Mouse (Mus musculus): ENCODE measurements around the gene Pbld2.

Pbld2 gene

DNA sequence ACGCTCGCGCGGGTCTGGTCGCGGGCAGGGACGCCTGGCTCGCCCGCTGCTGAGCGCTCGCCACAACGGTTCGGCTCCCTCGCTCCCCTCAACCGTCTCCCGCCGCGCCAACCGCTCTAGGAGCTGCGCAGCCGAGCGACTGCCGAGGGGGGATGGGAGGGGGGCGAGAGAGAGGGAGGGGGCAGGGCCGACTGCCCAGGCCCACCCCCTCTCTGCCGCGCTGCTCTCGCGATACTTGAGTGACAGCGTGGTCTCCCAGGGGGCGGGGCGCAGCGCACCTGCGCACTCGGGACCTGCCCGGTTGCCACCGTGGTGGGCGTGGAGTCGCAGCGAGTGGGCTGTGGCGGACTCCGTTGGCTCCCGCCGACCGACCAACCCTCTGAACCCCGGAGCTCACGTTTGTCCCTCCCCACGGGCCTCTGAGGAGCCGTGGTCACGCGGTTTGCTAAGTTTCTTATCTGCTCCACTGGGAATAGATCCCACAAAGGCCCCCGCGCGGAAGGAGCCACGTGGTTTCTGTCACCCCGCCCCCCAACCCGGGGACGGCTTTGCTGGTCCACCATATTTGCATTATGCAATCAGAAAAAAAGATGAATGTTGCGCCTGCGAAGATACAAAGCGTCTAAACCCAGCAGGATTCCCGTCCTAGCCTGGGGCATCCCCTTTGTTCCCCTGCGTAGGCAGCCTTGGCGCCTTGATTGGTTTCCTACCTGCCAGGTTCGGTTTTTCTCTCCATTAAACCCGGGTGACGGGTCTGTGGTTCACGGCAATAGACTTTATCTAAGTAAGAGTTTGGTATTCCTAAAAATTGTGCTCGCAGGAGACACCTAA, at the start of gene Pbld2, which contains the start of gene Hnrnph3:
Gene Pbld2 (plus strand): TSS at position 567 of the 831 bp plus-strand sequence.
Gene Hnrnph3 (minus strand): TSS at position 469 of the 831 bp plus-strand sequence.
- peak; percentile 99 for DNase-seq (ENCODE audit: low spot score)

DNA sequence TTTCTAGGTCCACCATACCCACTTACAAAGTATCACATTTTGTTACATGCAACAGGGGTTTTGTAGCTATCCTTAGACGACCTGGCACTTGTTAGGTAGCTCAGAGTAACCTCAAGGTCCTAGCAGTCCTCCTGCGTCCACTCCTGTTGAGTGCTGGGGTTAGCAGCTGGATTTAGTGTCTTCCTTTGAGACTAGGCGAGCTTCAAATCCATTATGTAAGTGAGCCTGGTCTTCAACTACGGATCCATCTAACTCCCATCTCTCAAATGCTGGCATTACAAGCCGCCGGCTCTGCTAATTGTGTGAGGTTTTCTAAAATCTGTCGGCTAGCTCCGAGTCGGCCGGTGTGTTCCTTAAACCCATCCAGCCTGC, 44.5 kb upstream of the Pbld2 start:
- DNase-seq (ENCODE audit: low spot score), result no peak

DNA sequence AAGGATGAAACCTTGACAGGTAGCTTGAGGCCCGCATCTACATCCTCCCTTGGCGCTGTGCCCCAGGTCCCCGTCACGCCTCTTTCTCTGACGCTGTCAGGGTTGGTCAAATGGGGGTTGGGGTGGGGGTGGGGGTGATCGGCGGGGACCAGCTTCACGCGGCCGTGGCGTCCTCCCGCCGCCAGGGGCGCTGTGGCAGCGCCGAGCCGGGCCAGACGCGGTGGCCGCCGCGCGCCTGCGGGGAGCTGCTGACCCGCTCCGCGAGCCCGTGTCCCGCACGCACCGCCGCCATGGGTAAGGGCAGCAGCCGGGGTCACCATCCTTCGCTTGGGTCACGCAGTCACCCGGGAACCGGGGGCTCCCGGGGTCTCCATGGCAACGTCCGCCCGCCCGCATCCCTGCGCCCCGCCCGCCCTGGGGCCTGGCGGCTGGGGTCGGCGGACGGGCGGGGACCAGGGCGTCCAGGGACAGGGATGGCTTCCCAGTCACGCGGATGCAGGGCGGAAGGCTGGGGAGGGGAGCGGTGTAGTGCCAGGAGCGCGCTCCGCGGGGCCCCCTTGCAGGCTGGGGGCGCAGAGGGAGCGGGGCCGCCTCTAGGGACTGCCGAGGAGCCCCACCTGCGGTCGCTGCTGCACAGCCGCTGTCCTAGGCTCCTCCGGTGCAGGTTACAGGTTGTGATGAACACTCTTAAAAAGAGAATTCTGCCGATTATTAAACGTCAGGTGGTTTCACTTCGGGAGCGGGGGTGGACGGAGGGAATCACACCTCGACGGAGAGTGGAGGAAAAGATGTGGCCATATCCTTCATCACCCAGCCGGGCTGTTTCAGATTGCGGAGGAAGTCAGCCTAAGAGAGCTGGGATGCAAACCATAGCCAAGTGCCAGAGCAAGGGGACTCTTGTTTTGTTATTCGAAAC, 43.8 kb upstream of the Pbld2 start, which contains the start of gene Rufy2:
Gene Rufy2 (plus strand): TSS at position 185 of the 916 bp plus-strand sequence.
- peak; percentile 82 for DNase-seq (ENCODE audit: low spot score)

DNA sequence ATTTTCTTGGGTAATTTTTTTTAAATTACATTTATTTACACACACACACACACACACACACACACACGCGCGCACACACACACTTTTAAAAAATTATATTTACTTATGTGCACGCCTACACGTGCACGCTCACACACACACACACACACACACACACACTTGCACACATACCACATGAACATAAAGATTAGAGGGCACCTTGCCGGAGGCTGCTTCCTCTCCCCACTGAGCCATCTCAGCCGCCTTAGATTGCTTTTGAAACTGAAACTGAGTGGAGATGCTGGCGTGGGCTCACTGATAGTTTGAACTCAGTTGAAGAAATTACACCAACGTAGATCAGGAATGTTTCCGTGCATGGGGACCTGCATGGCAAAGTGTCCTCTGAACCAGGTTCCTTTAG, 40.0 kb upstream of the Pbld2 start:
- no peak for DNase-seq (ENCODE audit: low spot score)

DNA sequence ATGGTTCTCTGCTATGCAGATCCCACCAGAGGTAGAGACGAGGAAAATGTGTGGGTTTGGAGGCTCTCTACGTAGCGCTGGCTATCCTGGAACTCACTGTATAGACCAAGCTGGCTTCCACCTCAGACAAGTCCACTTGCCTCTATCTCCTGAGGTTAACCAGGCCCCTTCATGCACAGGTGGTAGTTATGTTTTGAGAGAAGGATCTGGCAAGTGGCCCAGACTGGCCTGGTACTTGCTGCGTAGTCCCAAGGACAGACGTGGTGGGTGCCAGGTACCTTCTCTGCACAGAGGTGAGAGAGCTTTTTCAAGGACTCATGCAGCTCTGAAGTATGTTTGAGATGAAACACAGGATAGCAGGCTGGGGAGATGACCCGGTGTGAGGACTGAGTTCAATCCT, 39.6 kb upstream of the Pbld2 start:
- DNase-seq (ENCODE audit: low spot score), result no peak

DNA sequence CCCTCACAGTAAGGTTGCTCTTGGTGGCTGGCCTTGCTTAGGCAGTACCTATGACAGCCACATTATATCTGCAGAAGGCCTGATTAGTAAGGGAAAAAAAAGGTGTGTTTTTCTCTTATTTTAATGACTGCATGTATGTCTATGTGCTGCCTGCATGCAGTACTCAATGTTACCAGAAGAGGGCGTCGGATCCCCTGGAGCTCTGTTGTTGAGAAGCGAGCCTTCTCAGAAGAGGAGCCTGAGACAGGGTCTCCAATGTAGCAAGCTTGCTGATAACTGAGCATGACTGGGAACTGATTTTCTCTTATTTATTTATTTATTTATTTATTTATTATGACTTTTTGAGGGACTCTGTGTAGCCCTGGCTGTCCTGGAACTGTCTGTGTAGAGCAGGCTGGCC, 36.8 kb upstream of the Pbld2 start:
- no peak for DNase-seq (ENCODE audit: low spot score)

DNA sequence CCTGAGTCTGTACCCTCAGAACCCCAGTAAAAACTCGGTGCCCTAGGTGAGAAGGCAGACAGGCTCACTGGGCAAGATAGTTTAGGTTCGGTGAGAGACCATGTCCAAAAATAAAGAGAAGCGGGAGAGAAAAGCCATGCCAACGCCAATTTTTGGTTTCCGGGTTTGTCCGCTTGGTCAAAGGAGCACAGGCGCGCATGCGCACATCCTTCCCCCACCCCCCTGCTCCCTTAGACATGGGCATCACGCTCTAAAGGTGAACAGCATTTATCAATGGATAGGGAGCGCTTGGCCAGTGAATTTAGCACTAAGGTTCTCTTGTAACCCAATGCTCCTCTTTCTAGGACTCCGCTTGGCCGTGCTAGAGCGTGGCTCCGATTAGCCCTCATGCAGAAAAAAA, 33.5 kb upstream of the Pbld2 start:
- DNase-seq (ENCODE audit: low spot score), result no peak

DNA sequence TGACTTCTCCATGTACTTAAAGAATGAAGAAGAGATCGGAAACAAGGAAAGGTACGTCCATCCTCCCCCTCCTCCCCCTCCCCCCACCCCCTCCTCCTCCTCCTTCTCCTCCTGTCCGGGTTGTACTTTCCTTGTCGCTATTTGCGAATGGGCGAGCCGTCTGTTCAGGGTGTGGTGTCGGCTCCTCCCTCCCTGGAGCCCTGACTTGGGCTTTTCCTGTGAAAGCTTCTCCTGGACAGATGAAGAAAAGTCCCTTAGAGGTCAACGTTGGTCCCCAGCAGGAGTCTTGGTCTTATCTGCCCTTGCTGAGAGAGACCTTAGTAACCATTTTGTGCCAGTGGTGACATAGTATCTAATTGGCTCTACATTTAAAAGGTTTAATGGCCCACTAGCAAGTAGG, 30.1 kb upstream of the Pbld2 start:
- DNase-seq (ENCODE audit: low spot score), result no peak

DNA sequence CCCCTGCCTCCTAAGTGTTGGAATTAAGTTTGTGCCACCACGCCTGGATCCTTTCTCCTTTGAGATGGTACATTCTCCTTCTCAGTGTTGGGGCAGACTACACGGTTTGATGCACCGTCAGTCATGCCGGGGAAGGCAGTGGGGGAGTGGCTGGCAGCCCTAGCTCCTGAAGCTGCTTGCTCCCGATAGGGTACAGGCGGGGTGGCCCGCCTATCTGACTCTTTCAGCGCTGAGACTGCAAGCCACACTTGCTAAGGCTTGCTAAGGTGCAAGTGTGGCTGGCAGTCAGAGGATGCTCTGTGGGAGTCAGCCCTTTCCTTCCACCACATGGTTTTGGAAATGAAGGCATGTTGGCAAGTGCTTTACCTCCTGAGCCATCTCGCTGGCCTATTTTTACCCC, 23.5 kb upstream of the Pbld2 start:
- no peak for DNase-seq (ENCODE audit: low spot score)

DNA sequence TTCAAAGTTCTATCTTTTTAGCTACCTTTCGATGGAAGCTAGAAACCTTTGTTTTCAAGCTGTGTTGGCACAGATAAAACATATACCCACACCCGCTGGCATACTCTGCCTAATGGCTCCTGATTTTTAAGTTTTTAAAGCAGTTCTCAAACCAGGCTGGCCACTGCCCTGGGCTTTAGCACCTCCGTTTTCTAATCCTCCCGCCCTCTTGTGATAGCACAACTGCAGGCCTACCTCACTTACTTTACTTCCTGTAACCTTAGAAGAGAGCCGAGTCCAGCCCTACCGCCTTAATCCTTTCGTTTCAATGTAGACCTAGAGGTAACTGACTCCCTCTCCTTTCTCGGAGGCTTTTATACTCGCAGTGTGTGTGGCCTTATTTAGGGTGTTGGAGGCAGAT, 20.9 kb upstream of the Pbld2 start:
- DNase-seq (ENCODE audit: low spot score), result no peak

DNA sequence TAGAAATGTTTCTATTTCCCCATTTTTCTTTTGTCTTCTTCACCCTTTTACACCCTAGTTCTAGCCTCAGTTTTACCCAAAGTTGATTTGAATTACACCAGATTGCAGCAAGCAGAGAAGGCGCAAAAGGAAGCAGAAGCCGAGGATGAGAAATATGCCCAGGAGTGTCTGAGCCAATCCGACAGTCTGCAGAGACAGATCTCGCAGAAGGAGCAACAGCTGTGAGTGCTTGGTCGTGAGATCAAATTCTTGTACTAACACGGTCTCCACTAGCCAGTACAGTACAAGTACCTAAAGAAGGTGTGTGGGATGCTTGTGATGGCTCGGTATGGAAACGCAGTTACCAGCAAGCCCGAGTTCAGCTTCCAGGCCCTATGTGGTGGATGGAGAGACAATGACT, 19.6 kb upstream of the Pbld2 start:
- DNase-seq (ENCODE audit: low spot score), result no peak

DNA sequence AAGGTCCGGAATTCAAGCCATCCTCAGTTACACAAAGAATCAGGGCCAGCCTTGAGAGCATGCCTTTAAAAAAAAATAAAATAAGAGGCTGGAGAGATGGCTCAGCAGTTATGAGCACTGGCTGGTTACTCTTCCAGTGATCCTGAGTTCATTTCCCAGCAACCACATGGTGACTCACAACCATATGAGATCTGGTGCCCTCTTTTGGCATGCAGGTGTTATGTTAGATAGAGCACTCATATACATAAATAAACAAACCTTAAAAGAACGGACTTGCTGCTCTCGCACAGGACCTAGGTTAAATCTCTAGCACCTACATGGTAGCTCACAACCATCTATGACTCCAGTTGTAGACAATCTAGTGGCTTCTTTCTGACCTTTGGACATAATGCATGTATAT, 15.9 kb upstream of the Pbld2 start:
- no peak for DNase-seq (ENCODE audit: low spot score)

DNA sequence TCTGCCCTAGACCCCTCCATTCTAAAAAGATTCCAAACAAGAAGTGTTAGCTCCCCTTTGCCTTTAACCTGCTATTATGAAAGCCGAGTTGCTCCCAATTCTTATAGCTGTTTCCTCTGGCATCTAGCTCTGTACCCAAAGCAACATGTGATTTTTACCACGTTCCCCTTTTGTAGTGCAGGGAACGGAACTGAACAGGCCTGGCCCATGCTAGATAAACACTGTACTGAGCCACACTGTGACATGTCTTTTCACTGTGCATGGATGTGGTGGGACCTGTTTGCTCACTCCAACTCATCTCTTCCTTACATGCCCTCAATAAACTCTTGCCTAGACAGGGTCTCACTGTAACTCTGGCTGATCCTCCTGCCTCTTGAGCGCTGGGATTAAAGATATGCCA, 13.8 kb upstream of the Pbld2 start:
- no peak for DNase-seq (ENCODE audit: low spot score)

DNA sequence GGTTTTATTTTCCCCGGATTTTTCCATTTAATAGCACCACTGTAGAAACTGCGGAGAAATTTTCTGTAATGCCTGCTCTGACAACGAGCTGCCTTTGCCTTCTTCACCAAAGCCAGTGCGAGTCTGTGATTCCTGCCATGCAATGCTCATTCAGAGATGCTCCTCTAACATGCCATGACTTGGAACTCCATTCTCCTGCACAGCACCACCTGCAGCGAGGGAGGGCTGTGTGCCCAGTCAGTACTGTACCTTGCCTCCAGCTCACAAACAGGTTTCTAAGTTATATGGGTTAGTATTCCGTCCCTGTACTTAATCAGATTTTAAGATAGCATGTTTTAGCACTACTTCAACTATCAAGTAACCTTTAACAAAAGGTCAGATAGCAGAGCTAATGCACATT, 12.6 kb upstream of the Pbld2 start:
- DNase-seq (ENCODE audit: low spot score), result no peak

DNA sequence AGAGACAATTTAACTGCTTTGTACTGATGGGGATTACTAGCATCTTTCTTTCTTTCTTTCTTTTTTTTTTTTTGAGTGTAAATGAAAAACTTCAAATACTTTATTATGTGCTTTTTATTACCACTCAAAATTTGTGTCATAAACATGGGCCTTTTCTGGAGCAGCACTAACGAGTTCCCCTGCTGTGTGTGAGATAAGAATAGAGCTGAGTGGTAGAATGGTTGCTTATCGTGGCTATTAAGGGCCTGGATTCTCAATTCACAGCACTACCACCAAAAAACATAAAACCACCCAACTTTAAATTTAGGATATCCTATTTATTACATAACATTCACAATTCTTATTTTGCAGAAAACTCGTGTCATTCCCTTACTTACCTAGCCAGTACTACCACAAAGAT, 10.6 kb upstream of the Pbld2 start:
- DNase-seq (ENCODE audit: low spot score), result no peak

DNA sequence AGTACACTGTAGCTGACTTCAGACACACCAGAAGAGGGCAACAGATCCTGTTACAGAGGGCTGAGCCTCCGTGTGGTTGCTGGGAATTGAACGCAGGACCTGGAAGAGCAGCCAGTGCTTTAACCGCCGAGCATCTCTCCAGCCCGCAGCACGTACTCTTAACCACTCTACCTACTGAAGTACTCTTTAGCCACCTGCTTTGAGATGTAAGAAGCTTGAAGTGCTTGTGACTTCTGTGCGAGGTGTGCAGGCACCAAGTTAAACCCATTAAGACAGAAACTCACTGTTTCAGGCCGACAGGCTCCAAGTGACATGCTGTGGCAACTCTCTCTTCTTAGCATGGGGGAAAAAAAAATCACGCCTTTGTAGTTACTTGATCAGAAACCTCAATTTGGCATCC, 9.9 kb upstream of the Pbld2 start:
- DNase-seq (ENCODE audit: low spot score), result no peak

DNA sequence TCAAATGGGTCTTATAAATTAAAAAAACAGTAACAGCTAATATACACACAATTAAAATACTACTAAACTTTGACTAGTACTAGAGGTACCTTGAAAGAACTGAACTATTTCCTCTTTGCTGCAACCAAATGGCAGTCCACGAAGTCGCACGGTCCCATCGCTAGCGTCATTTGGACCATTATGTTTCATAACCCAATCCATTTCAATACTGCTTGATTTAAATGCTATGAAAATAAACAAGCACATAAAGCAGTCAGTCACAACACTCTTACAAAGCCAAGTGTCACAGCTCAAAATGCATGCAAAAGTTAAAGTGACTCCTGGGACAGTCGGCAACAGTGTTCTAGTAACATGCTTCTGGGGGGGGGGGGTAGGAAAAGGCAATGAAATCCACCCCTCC, 4.8 kb upstream of the Pbld2 start:
- no peak for DNase-seq (ENCODE audit: low spot score)

DNA sequence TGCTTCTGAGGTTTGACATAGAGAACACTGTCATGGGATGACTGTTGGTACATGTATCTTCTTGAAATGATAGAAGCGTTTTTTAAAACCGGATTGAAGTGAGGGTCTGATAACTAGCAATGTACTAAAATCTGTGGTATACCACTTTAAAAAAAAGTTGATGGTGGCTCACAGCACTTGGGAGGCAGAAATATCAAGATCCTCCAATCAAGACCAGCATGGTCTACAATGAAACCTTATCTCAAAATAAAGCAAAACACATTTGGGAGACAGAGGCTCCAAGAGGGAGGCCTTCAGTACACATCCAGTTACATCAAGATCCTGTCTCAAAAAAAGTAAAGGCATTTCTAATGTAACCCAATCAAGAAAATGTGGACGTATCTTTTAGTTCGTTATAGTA, 2.4 kb upstream of the Pbld2 start:
- DNase-seq (ENCODE audit: low spot score), result no peak

DNA sequence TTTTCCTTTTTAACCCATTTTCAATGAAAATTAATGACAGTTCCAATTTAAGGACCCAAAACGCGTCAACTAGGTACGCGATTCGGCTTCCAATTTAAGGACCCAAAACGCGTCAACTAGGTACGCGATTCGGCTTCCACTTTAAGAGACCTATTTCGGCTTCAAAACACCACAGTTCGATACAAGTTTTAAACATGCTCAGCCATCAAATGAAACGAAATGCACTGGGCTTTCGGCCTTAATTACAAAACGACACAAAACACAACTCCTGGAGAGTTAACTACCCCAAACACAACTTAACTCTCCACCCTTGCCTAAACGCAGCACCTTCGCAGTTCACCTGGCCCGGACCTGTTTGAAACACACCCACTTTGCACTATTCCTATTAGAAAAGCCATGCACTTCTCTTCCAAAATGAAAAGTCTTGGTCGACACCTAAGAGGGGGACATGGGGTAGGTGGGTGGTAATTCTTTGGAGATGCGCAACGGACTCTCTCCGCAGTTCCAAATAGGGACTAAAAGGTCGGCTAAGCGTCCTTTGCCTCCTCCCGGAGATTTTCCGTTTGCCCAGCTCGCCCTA, 1.5 kb upstream of the Pbld2 start:
- peak; percentile 6 for DNase-seq (ENCODE audit: low spot score)

DNA sequence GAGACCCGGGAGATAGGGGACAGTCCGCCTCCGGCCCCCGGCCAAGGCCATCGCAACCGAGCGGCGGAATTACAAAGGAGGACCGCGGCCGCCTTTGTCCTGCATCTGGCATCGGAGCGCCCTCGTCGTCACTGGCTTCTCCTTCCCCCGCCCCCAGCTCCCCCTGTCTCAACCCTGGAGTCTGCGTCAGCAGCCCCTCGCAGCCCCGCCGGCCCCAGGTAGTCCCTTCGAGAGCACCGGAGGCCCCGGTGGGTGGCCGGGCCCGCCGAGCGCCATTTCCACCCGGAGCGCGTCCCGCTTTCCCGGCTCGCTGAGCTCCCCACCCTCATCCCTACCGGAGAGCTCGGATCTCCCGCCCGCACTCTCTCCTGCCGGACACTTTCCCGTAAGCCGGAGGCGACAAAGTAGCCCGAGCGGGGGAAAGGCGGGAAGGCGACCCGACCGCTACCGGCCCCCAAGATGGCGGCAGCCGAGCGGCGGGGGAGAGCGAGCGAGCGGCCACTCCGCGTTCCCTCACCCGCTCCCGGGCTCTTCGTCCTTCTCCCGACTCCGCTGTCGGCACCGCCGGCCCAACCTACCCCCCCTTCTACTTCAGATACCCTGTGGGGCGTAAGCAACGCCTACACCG, 880 bp upstream of the Pbld2 start:
- peak; percentile 62 for DNase-seq (ENCODE audit: low spot score)

DNA sequence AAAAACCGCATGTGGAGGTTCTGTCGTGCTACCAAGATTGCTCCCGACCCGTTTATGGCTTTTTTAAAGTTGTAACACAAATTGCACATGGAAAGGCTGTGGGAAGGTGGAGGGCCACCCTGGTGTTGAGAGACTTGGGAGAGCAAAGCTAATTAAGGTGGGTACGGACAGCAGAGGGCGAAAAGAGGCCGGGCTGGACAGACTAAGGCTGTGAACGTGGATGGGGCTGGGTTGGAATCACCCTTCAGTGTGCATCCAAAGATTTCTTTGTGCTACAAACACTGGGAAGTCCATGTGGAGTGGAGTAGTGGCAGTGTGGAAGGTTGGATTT, 430 bp downstream of the Pbld2 start:
- peak; percentile 57 for DNase-seq (ENCODE audit: low spot score)

DNA sequence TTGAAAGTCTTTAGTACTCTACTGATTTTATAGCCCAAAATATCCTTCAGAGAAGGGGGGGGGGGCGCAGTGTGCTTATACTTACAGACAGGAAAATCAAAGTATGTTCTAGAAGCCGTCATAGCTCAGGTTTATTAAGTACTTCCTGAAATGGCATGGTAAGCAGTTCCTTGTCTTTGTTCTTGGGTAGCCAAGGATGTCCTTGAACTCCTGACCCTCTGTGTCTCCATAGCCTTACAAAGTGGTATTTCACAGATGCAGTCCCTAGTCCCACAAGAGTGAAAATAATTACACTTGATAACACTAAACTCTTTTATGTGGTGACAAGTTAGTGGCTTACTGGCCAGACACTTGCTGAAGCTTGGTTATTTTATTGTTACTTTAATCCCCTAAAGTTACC, 901 bp downstream of the Pbld2 start:
- DNase-seq (ENCODE audit: low spot score), result no peak

Data from urinary bladder, postnatal 25 days (tissue).